Mouse (Mus musculus) ES-Bruce4 (cell line): Measurements from ENCODE around the gene Ttbk1. TPM values are rescaled to one million over a fixed set of nuclear protein-coding genes. Genes with fewer than 3 reads are reported as not detected.

ENCODE experiments used
- H3K27ac ChIP-seq: 2 replicates; pipeline ENCODE4 v1.5.1; 2012; ENCODE audit warnings: low read length, inconsistent platforms; ENCODE audit not compliant: insufficient read depth
- H3K27me3 ChIP-seq: 2 replicates; pipeline ENCODE4 v1.6.1; 2012; ENCODE audit warnings: mild to moderate bottlenecking, low read length, inconsistent platforms; ENCODE audit not compliant: control insufficient read depth, poor library complexity, insufficient read depth, severe bottlenecking
- H3K36me3 ChIP-seq: 2 replicates; pipeline ENCODE4 v1.6.1; 2012; ENCODE audit warnings: inconsistent platforms, mild to moderate bottlenecking, low read length, moderate library complexity; ENCODE audit not compliant: control insufficient read depth, poor library complexity, insufficient read depth, severe bottlenecking
- H3K4me1 ChIP-seq: one replicate; pipeline ENCODE4 v1.8.1; 2011; ENCODE audit warnings: low read length; ENCODE audit not compliant: control insufficient read depth, insufficient read depth
- H3K4me3 ChIP-seq: 2 replicates; pipeline ENCODE4 v1.5.1; 2011; ENCODE audit warnings: low read depth, mild to moderate bottlenecking, low read length
- H3K9ac ChIP-seq: 2 replicates; pipeline ENCODE4 v1.6.1; 2012; ENCODE audit warnings: low read depth, mild to moderate bottlenecking, inconsistent platforms; ENCODE audit not compliant: poor library complexity, severe bottlenecking
- H3K9me3 ChIP-seq: replicated peaks from 2 replicates; pipeline ENCODE4 v1.6.1; 2012; ENCODE audit warnings: mild to moderate bottlenecking, low read length, inconsistent platforms; ENCODE audit not compliant: control insufficient read depth, poor library complexity, insufficient read depth, severe bottlenecking
- CTCF ChIP-seq: IDR thresholded peaks from one replicate; pipeline ENCODE4 v1.8.1; 2011; ENCODE audit warnings: low read depth, low read length
- EP300 ChIP-seq: IDR thresholded peaks from 2 replicates; pipeline ENCODE4 v1.6.1; 2011; ENCODE audit warnings: low read depth, low read length; ENCODE audit not compliant: insufficient read depth
- POLR2A ChIP-seq: IDR thresholded peaks from one replicate; pipeline ENCODE4 v1.8.1; 2011; ENCODE audit warnings: low read length; ENCODE audit not compliant: insufficient read depth
- polyA plus RNA-seq: library from polyadenylated mRNA; stranded (reverse); fragments of >200 nt; gene quantifications from 2 replicates; pipeline ENCODE4 v1.2.4, GENCODE M21; 2011; ENCODE audit warnings: low read depth; ENCODE audit not compliant: missing spikeins, insufficient read depth, insufficient read length

The Ttbk1 gene
- polyA plus RNA-seq, 1 experiment, result 0.90 TPM

DNA sequence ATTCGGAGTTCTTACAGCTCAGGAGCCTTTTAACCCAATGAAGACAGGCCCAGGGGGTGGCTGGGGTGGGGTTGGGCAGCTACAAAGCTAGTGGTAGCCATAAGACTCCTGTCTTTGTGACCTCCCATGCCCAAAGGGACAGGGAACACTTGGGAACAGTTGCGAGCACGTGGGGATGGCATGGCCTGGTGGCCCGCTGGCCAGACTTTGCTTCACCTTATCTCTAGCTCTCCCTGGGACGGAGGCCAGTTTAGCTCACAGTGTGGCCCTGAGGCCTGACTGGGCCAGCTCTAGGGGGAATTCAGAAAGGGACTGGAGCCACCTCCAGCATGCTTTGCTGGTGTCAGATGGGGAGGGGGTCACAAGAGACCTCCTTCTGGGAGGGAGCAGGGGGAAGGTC lies 25.2 kb downstream of the Ttbk1 start:
- Histone ChIP-seq H3K36me3 (no peaks in the 10 kb centered on the region), H3K9me3 (no peaks in the 10 kb centered on the region), H3K27ac (no peak overlapping the region), H3K4me3 (no peak overlapping the region), H3K27me3 (no peaks in the 10 kb centered on the region), H3K9ac (no peak overlapping the region), H3K4me1 (no peaks in the 10 kb centered on the region)
- TF ChIP-seq CTCF (no peak), POLR2A (no peak), EP300 (no peak)

GRCm38 (mm10) chr17:46461347-46461746 lies 26.1 kb downstream of the Ttbk1 start:
- H3K4me1 ChIP-seq, result no peaks in the 10 kb centered on the region
- no peaks in the 10 kb centered on the region for H3K9me3 ChIP-seq
- H3K27me3 ChIP-seq, result no peaks in the 10 kb centered on the region
- TF ChIP-seq POLR2A (no peak), CTCF (peak; percentile 35), EP300 (no peak)
- H3K27ac ChIP-seq, result no peak overlapping the region
- peak overlapping the region; percentile 41; the same call in 1 of the 2 replicates for H3K4me3 ChIP-seq
- H3K9ac ChIP-seq, result peak overlapping the region; percentile 69
- no peaks in the 10 kb centered on the region for H3K36me3 ChIP-seq

GRCm38 (mm10) chr17:46460673-46461072 lies 26.8 kb downstream of the Ttbk1 start:
- H3K27me3 ChIP-seq, result no peaks in the 10 kb centered on the region
- no peaks in the 10 kb centered on the region for H3K4me1 ChIP-seq
- H3K4me3 ChIP-seq, result peak overlapping the region; percentile 41
- TF ChIP-seq EP300, result no peak
- TF ChIP-seq CTCF, result no peak
- TF ChIP-seq POLR2A, result no peak
- H3K36me3 ChIP-seq, result no peaks in the 10 kb centered on the region
- H3K9ac ChIP-seq, result peak overlapping the region; percentile 69
- no peaks in the 10 kb centered on the region for H3K9me3 ChIP-seq
- no peak overlapping the region for H3K27ac ChIP-seq

- Histone ChIP-seq H3K9ac (no peak overlapping the region), H3K4me1 (peaks cover 2% of the 10 kb centered on the region), H3K27ac (peak overlapping the region; percentile 7; the same call in 1 of the 2 replicates), H3K4me3 (no peak overlapping the region), H3K27me3 (no peaks in the 10 kb centered on the region), H3K9me3 (no peaks in the 10 kb centered on the region), H3K36me3 (no peaks in the 10 kb centered on the region)
- TF ChIP-seq POLR2A (no peak), EP300 (no peak)
These were observed 29.0 kb downstream of the Ttbk1 start for GRCm38 (mm10) chr17:46458439-46458838.

GRCm38 (mm10) chr17:46457791-46458190 lies 29.7 kb downstream of the Ttbk1 start:
- Histone ChIP-seq H3K36me3 (no peaks in the 10 kb centered on the region), H3K4me1 (peaks cover 5% of the 10 kb centered on the region), H3K4me3 (no peak overlapping the region), H3K9ac (no peak overlapping the region), H3K9me3 (no peaks in the 10 kb centered on the region), H3K27ac (no peak overlapping the region), H3K27me3 (no peaks in the 10 kb centered on the region)
- TF ChIP-seq EP300 (no peak), POLR2A (no peak), CTCF (peak; percentile 88)

- Histone ChIP-seq H3K9ac (peak overlapping the region; percentile 33), H3K27ac (no peak overlapping the region), H3K4me3 (peak overlapping the region; percentile 51), H3K27me3 (no peaks in the 10 kb centered on the region), H3K4me1 (peaks cover 8% of the 10 kb centered on the region), H3K36me3 (no peaks in the 10 kb centered on the region), H3K9me3 (no peaks in the 10 kb centered on the region)
- no peak for TF ChIP-seq CTCF
- TF ChIP-seq POLR2A, result no peak
- 0 out of 2 replicates have a peak, but pooled peaks have one; percentile 30 for TF ChIP-seq EP300
These were observed 32.3 kb downstream of the Ttbk1 start for GRCm38 (mm10) chr17:46455110-46455691.
